Mouse (Mus musculus) urinary bladder, postnatal 10 days (tissue): ENCODE data around the gene Gm6169.
"Not testable (repeated sequence)": the region's sequence is repeated elsewhere in the genome, so short reads cannot be mapped to it uniquely, and the experiment has no call there.

Experiments used
- DNase-seq: peaks from one replicate; pipeline ENCODE4 v3.0.0; 2022; ENCODE audit warnings: low spot score

Gm6169 gene

DNA sequence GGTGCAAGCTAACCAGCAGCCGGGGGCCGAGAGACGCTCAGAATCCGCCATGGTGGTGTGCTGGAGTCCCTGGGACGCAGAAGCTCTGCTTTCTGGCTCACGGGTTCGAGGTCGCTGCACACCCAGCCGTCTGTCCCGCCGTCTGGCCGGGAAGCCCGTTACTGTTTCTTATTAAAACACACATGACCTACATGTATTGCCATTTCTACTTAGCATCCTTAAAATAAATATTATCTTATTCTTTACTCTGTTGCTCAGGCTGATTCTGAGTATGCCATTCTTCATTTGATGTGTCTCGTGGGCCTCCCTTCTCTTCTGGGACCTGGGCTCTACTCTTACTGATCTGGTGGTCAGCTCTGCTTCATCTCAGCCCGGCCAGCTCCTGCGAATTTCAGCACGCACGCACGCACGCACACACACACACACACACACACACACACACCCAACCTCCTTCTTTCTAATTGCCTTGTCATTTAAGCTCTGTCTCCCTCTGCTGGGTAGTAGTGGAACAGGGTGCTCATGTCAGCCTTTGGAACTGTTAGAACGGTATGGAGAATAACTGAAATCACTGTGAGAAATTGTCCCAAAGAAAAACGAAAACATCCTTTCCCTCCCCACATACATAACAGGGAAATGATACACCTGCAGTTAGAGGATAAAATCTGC is at the start of gene Gm6169:
Gene Gm6169 (minus strand): TSS at position 51 of the 666 bp plus-strand sequence.
- DNase-seq = no peak

DNA sequence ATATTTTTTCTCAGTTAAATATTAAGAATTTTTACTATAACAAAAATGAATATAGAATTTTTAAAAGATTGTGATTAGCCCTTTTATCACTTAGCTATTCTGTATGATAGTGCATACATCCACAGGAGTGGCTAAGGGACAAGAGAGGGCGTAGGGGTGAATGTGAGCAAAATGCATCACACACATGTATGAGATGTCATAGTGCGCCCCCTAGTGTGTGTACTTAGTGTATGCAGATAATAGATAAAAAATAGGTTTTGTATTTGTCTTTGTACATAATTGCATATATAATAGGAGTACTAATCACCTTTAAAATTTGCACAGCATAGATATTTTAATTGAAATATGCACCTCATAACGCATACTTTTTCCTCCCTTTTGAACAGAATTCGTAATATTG is 46.8 kb upstream of the Gm6169 start:
- no peak for DNase-seq

DNA sequence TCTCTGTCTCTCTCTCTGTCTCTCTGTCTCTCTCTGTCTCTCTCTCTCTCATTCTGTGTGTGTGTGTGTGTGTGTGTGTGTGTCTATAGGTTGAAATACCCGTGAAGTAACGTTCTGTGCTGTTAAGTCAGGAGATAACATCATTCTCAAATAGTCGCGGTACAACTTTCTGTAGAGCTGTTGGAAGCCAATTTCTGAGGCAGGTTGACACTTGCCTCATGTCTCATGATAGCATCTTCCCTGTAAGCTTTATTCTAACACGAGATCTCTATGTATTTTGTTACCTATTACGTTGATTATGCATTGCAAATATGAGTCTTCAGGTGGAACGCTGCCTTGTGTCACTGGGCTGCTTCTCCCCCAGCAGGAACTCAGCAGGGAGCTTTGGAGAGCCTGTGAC is 43.3 kb upstream of the Gm6169 start:
- no peak for DNase-seq

- not testable (repeated sequence) for DNase-seq
These were observed 39.4 kb upstream of the Gm6169 start for GRCm38 (mm10) chr13:97138404-97138931.

DNA sequence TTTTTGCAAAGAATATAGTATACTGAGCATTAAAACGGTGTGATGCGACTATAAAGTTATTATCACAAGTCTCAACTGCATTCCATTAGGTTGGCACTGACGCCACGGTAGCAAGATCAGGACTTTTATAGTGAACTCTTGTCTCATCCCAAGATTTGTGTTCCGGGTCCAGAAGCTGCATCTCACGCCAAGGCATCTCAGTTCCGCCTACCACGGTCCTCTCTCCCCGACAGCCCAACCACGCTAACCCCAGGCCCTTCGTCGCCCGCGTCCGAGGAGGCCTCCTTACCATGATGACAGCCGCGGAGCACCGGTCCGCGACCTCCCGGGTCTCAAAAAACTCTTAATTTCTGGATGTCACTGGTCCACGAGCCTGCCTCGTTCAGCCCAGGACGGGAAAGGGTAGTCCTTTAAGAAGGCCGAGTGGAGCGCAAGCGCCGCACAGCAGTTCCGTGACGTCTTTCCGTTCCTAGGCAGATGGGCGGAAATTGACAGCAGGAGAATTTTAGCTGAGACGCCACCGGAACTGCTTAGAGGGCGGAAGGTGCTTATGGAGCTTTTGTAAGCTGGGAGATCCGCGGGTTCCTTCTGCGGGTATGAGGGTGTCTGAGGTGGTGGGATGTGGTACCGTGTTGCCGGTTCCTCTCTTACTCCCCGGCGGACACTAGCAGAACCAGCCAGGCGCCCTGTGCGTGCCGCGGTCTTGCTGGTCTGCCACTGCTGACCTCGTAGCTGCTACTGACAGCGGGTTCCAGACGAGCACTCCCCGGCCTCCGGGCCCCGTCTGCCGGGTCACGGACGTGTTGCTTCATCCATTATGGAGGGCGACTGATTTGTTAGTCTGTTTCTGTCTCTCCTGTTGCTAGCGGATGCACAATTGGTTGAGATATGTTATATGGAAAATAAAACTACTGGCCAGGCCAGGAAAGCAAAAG is 38.7 kb upstream of the Gm6169 start, which contains the start of the genes Gfm2 and Nsa2:
Gene Gfm2 (plus strand): TSS at position 472 of the 935 bp plus-strand sequence.
Gene Nsa2 (minus strand): TSS at position 472 of the 935 bp plus-strand sequence.
- DNase-seq = peak; percentile 36

DNA sequence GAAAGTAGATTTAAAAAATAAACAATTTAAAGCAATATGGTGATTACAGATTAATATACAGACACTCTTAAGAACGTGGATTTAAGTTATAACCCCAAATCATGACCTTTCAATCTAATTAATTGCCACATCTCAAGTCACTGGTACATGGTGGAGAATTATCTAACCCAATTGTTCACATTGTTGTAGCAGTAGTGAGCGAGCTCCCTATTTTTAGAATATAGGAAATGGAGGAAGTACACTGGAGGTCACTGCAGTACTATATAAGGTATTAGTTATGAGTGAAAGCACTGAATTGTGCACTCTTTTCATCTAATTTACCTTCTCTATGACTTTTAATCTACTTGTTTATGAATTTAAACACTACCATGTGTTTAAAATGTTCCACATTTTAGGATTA is 31.4 kb upstream of the Gm6169 start:
- DNase-seq = not testable (repeated sequence)

DNA sequence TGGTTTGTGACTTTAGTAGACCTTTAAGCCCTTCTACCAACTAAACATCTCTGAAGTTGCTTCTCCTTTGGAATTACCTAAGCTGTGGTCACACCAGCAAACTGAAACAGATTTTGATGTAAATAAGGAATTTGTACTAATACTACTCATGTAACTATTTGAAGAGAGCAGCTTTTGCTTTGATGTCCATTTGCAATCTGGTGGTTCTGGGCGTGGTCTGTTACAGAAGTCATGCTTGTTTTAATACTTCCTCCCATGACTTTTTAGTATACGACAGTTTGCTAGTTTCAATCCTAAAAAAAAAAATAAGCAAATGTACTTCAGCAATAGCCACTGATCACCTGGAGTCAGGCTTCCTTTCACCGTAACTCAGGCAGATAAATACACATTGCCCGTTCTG is 30.6 kb upstream of the Gm6169 start:
- DNase-seq = not testable (repeated sequence)

DNA sequence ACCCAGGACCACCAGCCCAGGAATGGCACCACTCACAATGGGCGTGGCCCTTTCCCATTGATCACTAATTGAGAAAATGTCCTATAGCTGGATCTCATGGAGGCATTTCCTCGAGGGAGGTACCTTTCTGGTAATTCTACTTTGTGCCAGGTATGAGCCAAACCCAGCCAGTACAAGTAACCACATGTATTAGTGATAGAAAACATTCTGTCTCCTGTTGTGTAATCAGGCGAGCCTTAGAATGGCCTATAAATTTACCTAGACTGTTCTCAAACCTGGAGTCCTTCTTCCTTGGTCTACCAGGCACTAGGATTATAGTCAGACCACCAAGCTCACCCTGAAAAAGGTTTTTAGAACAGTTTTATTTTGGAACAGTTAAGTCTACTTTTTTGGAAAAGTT is 22.3 kb upstream of the Gm6169 start:
- no peak for DNase-seq

DNA sequence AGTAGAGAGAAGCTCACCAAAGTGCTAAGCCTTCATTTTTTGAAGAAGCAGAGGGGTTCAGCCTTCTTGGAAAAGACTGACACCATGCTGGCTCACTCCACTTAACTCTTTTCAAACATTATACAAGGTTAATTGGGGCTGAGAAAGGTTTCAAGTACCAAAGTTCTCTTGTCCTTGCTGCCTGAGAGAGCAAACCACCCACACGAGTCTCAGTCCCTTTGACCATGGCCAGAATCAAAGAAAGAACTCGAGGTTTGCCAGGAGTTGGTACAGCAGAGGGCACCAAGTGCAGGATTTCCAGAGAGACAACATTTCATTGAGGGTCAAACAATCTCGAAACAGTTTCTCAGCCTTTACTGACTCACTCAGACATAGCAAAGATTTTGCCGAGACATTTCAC is 10.0 kb upstream of the Gm6169 start:
- no peak for DNase-seq

- DNase-seq = not testable (repeated sequence)
These were observed 8.7 kb upstream of the Gm6169 start for GRCm38 (mm10) chr13:97107721-97108120.

DNA sequence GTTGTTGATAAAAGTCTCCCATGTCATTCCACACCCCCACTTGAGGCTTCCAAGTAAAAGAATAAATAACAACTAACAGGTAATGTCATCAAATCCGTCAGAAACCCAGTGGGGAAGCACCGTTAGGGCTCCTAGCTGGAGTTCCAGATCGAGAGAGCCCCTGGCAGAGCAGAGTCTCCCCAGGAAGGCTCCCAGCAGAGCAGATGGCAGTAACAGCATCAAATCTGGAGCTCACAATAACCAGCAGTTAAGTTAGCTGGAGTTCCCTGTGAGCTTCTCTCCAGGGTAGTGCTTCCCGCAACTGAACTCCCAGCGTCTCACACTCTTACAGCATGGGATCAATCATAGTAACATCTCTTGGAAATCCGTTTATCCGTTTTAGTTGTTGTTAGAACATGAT is 6.0 kb upstream of the Gm6169 start:
- no peak for DNase-seq

DNA sequence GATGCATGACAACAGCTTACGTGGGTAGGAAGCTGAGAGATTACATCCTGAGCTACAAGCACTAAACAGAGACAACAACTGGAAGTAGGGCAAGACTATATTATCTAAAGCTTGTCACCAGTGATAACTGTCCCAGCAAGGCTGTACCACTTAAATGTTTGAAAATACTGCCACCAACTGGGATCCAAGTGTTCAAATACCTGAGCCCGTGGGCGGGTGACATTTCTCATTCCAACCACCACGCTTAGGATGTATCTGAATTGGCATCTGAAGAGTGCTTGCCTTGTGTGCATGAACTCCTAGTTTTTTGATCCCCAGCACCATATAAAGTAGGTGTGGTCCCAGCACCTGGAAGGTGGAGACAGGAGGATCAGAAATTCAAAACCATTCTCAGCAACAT is 3.3 kb downstream of the Gm6169 start:
- no peak for DNase-seq

DNA sequence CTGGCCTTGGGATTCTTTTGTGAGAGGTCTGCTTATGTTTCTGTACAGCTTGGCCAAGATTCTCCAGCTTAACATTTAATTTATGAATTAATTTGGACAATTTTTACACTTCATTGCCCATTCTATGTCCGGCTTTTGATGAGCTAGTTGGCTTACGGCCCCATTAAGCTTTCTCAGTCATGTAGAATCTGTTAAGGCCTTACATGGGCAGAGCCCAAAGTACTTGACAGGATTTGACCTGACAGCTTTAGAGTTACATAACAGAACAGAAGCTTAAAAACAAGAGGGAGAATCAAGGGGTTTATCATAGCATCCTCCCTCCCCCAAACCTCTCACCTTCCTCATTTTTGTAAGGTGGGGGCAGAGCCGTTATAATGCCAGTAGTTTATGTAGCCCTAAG is 10.9 kb downstream of the Gm6169 start:
- DNase-seq = no peak

DNA sequence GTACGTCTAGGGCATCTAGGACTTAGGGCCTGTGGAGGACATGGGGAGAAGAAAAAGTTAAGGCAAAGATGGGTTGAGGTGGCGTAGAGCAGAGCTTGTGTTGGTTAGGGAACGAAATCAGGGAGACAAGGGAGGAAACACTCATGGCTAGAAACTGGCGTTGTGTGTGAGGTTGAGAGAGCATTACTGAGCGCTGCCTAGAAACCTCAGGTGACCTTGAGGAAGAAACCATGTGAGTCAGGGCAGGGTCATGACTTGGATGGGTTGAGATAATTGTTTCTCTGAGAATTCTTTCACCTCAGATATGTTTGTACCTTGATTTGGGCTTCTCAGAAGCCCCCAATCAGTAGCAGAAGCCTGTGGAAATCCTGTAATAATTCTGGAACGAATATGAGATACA is 11.6 kb downstream of the Gm6169 start:
- no peak for DNase-seq

GRCm38 (mm10) chr13:97086316-97086715 is 12.7 kb downstream of the Gm6169 start:
- no peak for DNase-seq

- no peak for DNase-seq
These were observed 16.6 kb downstream of the Gm6169 start for GRCm38 (mm10) chr13:97082432-97082831.

GRCm38 (mm10) chr13:97080615-97081014 is 18.4 kb downstream of the Gm6169 start:
- no peak for DNase-seq

DNA sequence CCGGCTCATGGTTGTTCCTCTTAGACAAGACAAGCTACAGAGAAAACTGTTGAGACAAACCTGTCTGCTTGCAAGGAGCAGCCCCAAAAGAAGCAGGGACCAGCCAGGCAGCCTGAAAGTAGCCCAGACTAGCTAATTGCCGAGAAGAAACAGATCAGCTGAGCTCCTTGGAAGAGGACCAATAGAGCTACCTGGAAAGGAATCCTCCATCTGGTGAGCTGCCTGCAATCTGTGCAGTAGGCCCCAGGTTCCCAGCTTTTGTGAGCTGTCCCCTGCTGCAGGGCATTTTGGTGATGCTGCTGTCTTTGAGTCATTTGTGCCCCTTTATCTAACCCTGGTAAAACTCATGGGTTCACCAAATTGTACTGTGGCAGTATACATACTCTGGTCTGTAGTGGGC is 18.8 kb downstream of the Gm6169 start:
- no peak for DNase-seq

- DNase-seq = no peak
These were observed 21.5 kb downstream of the Gm6169 start for GRCm38 (mm10) chr13:97077556-97077955.

- no peak for DNase-seq
These were observed 25.5 kb downstream of the Gm6169 start for GRCm38 (mm10) chr13:97073497-97073896.

DNA sequence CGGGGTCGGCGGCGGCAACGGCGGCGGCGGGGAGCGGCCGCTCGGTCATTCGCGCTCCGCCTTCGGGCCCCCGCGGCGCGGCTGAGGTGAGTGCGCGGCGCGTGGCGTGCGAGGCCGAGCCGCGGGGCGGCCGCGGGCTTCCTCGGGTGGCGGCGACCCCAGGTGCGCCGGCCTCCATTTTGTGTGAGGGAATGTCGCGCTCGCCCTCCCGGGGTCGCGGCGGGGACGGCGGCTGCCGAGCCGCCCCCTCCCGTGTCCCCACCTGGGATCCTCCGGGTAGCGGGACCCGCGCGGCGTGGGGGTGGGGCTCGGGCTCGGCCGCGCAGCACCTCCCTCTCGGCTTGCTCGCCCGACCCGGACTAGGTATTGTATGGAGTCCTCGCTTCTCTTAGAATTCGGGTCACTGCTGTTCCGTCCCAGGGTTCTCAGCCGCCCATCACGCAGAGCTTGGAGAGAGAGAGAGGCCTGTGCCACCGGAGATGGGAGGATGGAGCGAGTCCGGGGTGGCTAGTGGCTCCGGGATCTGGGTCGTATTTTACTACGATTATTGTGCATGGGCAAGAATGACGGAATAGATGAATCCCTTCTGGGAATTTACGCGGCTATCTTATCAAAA is 27.3 kb downstream of the Gm6169 start:
- no peak for DNase-seq

DNA sequence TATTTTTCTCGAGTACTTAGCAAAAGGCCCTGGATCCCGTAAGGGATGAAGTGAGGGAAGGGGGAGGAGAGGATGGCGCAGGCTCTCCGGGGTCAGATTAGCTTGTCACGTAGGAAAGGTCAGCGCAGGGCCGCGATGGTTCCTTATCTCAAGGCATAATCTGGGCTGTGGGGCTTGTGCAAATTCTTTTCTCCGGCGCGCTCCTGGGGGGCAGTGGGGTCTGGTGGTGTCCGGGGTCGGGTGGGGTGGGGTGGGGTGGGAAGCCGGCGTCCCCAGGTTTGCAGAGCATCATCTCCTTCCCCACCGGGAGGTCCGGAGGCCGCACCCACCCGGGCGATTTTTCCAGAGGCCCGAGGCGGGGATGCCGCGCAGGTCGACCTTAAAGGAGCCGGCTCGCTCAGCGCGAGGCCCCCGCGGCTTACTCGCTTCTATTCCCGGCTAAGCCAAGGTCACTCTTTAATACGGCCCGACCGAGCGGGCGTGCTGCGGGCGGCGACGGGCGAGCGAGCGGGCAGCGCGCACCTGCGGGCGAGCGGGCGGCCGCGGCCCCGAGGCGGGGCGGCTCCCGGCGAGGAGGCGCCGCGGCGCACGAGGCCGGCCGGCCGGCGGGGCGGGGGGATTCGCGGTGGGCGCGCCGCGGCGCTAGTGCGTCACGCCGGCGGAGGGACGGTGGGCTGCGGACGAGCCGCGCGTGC is 28.0 kb downstream of the Gm6169 start:
- DNase-seq = no peak
